Mouse (Mus musculus) heart, embryonic 10.5 days (tissue): ENCODE results near the gene 6030452D12Rik. TPM values are rescaled to one million over a fixed set of nuclear protein-coding genes. Genes with fewer than 3 reads are reported as not detected.

Source experiments
- DNase-seq: peaks from one replicate; pipeline ENCODE4 v3.0.0-alpha.2; 2017; ENCODE audit warnings: low spot score
- H3K27ac ChIP-seq: fragments of 300-500 bp; sonication (generic); 2 replicates; pipeline ENCODE4 v1.5.1; 2016; ENCODE audit warnings: mild to moderate bottlenecking
- H3K27me3 ChIP-seq: fragments of 300-500 bp; sonication (generic); 2 replicates; pipeline ENCODE4 v1.6.1; 2016; ENCODE audit warnings: mild to moderate bottlenecking; ENCODE audit not compliant: poor library complexity, insufficient read depth, severe bottlenecking
- H3K36me3 ChIP-seq: fragments of 300-500 bp; sonication (generic); 2 replicates; pipeline ENCODE4 v1.6.1; 2016; ENCODE audit warnings: mild to moderate bottlenecking, moderate library complexity
- H3K4me1 ChIP-seq: fragments of 300-500 bp; sonication (generic); 2 replicates; pipeline ENCODE4 v1.6.1; 2016; ENCODE audit warnings: mild to moderate bottlenecking
- H3K4me3 ChIP-seq: fragments of 300-500 bp; sonication (generic); 2 replicates; pipeline ENCODE4 v1.5.1; 2016; ENCODE audit warnings: mild to moderate bottlenecking, moderate library complexity
- H3K9me3 ChIP-seq: fragments of 300-500 bp; sonication (generic); 2 replicates; pipeline ENCODE4 v1.6.1; 2016; ENCODE audit warnings: mild to moderate bottlenecking, moderate library complexity
- WGBS: fragments of 180-500 bp; shearing (Covaris S2); methylation state at CpG from one replicate; pipeline ENCODE4 v1.1.7; 2016; 5-methylcytosine and 5-hydroxymethylcytosine counted together
- polyA plus RNA-seq: library from polyadenylated mRNA; unstranded; fragments of >200 nt; fragmentation: Nextera tagmentation; extraction: Ambion mirVana; gene quantifications from 2 replicates; pipeline ENCODE4 v1.2.1, GENCODE M21; 2016

Gene 6030452D12Rik
- not detected in 2 replicates for polyA plus RNA-seq

DNA sequence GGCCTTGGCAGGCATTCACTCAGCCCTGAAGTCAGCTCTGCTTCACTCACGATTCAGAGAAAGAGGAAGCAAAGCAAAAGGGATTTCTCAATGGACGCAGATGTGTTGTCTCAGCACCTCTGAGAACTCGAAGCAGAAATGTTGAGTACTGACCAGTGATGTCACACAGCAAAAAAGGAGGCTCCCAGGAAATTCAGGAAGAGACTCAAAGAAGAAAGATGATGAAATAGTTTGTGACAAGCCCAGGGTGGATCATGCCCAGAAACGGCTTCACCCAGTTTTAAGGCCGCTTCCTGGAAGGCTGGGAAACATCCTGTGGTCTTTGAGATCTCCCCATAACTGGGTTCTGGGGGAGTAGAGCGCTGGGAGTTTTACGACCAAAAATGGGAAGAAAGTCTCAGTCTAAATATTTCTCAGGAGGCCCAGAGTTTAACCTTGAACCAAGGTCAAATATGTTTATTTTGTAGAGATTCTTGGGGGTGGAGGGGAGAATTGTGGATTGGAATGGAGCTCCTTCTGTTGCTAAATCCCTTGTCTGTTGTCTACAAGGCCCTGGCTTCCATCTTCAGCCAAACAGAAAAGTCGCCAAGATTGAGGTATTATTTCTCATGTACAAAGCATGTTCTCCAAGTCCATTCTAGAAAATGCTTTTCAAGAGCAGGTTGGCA lies at the start of gene 6030452D12Rik:
Gene 6030452D12Rik, plus strand, starts transcription at position 505 of the 668 bp plus-strand sequence.
- H3K27ac ChIP-seq, result peak within 1 kb of the TSS; percentile 12; the same call in 1 of the 2 replicates
- no peak within 1 kb of the TSS for H3K4me3 ChIP-seq
- WGBS, result 80% methylated on average over 8 of the region's 8 CpGs
- no peak for DNase-seq
- H3K36me3 ChIP-seq, result no peaks in the 10 kb centered on the region
- H3K9me3 ChIP-seq, result no peaks in the 10 kb centered on the region
- H3K27me3 ChIP-seq, result no peaks in the 10 kb centered on the region
- H3K4me1 ChIP-seq, result 0 out of 2 replicates have a peak, but pooled peaks cover 5% of the 10 kb centered on the region

- Histone ChIP-seq H3K4me1 (peaks cover 3% of the 10 kb centered on the region; the same call in 1 of the 2 replicates), H3K36me3 (no peaks in the 10 kb centered on the region), H3K27me3 (no peaks in the 10 kb centered on the region), H3K27ac (0 out of 2 replicates have a peak overlapping the region, but pooled peaks have one; percentile 6), H3K4me3 (no peak overlapping the region), H3K9me3 (no peaks in the 10 kb centered on the region)
- no peak for DNase-seq
- WGBS, result 77% methylated on average over 6 of the region's 6 CpGs
Observed at GRCm38 (mm10) chr8:106451301-106452085, 48.8 kb upstream of the 6030452D12Rik start.

DNA sequence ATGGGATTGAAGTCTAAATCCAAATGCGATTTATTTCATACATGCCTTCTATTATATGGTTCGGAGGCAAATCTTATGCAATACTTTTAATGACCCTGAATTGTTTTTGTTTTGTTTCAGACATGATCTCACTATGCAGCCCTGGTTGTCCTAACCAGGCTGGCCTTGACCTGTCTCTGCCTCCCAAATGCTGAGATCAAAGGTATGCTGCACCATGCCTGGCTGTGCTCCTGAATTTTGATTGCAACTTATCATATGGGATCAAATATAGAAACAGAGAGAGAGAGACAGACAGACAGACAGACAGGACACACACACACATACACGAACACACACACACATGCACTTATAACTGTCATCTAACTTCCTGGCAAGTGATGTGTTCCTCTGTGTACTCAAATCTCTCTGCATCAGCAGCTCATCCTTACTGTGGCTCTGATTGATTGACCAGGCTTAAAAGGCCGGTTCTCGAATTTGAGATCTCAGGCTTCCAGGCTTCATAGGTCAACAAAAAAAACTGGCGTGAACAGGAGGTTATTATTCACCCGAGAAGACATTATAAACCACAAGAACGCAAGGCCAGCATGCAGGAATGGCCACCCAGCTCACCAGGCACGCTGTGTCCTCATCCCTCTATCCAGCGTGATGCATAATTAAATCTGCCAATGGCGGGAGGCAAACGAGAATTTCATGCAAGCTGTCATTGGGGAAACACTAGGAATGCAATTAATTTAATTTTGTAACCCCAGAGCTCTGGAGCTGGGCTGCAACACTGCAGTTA lies 47.4 kb upstream of the 6030452D12Rik start:
- Histone ChIP-seq H3K27ac (no peak overlapping the region), H3K36me3 (no peaks in the 10 kb centered on the region), H3K4me1 (peaks cover 3% of the 10 kb centered on the region; the same call in 1 of the 2 replicates), H3K9me3 (no peaks in the 10 kb centered on the region), H3K4me3 (no peak overlapping the region), H3K27me3 (no peaks in the 10 kb centered on the region)
- 79% methylated on average over 12 of the region's 12 CpGs for WGBS
- no peak for DNase-seq

- Histone ChIP-seq H3K27me3 (no peaks in the 10 kb centered on the region), H3K27ac (no peak overlapping the region), H3K4me1 (peaks cover 3% of the 10 kb centered on the region; the same call in 1 of the 2 replicates), H3K4me3 (no peak overlapping the region), H3K36me3 (no peaks in the 10 kb centered on the region), H3K9me3 (no peaks in the 10 kb centered on the region)
- WGBS, result 71% methylated on average over 11 of the region's 11 CpGs
- no peak for DNase-seq
Observed at GRCm38 (mm10) chr8:106454036-106454435, 46.3 kb upstream of the 6030452D12Rik start.

GRCm38 (mm10) chr8:106462131-106462530 lies 38.2 kb upstream of the 6030452D12Rik start:
- 46% methylated on average over 5 of the region's 5 CpGs for WGBS
- H3K27ac ChIP-seq, result peak overlapping the region; percentile 65

GRCm38 (mm10) chr8:106463795-106464194 lies 36.5 kb upstream of the 6030452D12Rik start:
- no peak overlapping the region for H3K4me3 ChIP-seq
- DNase-seq, result no peak
- no peak overlapping the region for H3K27ac ChIP-seq
- H3K27me3 ChIP-seq, result no peaks in the 10 kb centered on the region
- H3K36me3 ChIP-seq, result no peaks in the 10 kb centered on the region
- H3K4me1 ChIP-seq, result peaks cover 20% of the 10 kb centered on the region
- 45% methylated on average over 6 of the region's 6 CpGs for WGBS
- no peaks in the 10 kb centered on the region for H3K9me3 ChIP-seq

More at GRCm38 (mm10) chr8:106462131-106462530, 38.2 kb upstream of the 6030452D12Rik start:
- no peaks in the 10 kb centered on the region for H3K27me3 ChIP-seq
- H3K9me3 ChIP-seq, result no peaks in the 10 kb centered on the region
- H3K36me3 ChIP-seq, result no peaks in the 10 kb centered on the region
- peaks cover 20% of the 10 kb centered on the region for H3K4me1 ChIP-seq
- DNase-seq, result no peak
- no peak overlapping the region for H3K4me3 ChIP-seq

GRCm38 (mm10) chr8:106469485-106469884 lies 30.8 kb upstream of the 6030452D12Rik start:
- no peak for DNase-seq
- Histone ChIP-seq H3K27me3 (no peaks in the 10 kb centered on the region), H3K27ac (no peak overlapping the region), H3K4me3 (no peak overlapping the region), H3K9me3 (no peaks in the 10 kb centered on the region), H3K36me3 (no peaks in the 10 kb centered on the region), H3K4me1 (no peaks in the 10 kb centered on the region)
- WGBS, result 57% methylated on average over 7 of the region's 7 CpGs

DNA sequence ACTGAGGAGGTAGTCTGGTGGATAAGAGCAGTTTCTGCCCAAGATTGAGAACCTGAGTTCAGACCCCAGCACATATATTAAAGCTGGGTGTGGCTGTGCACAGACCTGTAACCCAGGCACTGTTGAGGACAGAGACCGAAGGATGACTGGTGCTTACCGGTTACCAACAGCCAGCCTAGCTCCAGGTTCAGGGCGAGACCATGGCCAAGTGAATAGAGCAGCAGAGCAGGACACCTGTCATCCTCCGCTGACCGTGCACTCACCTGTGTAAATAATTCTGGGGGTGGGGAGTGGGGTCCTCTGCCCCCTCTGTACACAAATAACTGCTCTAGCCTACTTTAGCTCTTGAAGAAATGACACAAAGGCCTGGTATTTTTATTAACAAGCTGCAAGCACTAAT lies 26.3 kb upstream of the 6030452D12Rik start:
- Histone ChIP-seq H3K9me3 (no peaks in the 10 kb centered on the region), H3K4me3 (no peak overlapping the region), H3K27me3 (no peaks in the 10 kb centered on the region), H3K4me1 (no peaks in the 10 kb centered on the region), H3K27ac (no peak overlapping the region), H3K36me3 (no peaks in the 10 kb centered on the region)
- no peak for DNase-seq
- 88% methylated on average over 5 of the region's 5 CpGs for WGBS

- DNase-seq, result no peak
- no peaks in the 10 kb centered on the region for H3K9me3 ChIP-seq
- H3K4me3 ChIP-seq, result no peak overlapping the region
- H3K27me3 ChIP-seq, result peaks cover 23% of the 10 kb centered on the region
- no peak overlapping the region for H3K27ac ChIP-seq
- peaks cover 26% of the 10 kb centered on the region for H3K4me1 ChIP-seq
- 96% methylated on average over 7 of the region's 7 CpGs for WGBS
- no peaks in the 10 kb centered on the region for H3K36me3 ChIP-seq
Observed at GRCm38 (mm10) chr8:106504241-106504640, 3.9 kb downstream of the 6030452D12Rik start.

GRCm38 (mm10) chr8:106505328-106505965 lies 5.1 kb downstream of the 6030452D12Rik start:
- Histone ChIP-seq H3K4me1 (peaks cover 27% of the 10 kb centered on the region), H3K9me3 (no peaks in the 10 kb centered on the region), H3K36me3 (no peaks in the 10 kb centered on the region), H3K4me3 (no peak overlapping the region), H3K27ac (no peak overlapping the region), H3K27me3 (peaks cover 31% of the 10 kb centered on the region)
- 55% methylated on average over 10 of the region's 10 CpGs for WGBS
- DNase-seq, result no peak

DNA sequence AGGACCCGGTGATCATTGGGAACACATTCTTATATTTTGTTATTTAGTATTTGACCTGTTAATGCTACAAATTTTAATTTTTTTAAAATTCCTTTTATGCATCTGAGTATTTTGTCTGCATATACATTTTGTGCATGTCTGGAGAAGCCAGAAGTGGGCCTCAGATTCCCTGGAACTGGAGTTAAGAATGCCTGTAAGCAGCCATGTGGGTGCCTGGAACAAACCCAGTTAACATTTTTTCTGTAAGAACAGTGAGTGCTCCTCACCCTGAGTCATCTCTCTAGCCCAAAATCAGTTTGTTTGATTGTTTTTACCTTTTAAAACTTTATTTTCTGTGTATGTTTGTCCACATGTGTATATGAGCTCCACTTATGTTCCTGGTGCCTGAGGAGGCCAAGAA lies 5.8 kb downstream of the 6030452D12Rik start:
- DNase-seq, result no peak
- H3K27me3 ChIP-seq, result peaks cover 38% of the 10 kb centered on the region
- no peaks in the 10 kb centered on the region for H3K36me3 ChIP-seq
- H3K4me1 ChIP-seq, result peaks cover 31% of the 10 kb centered on the region
- 92% methylated on average over 1 of the region's 1 CpGs for WGBS
- H3K27ac ChIP-seq, result no peak overlapping the region
- H3K4me3 ChIP-seq, result no peak overlapping the region
- H3K9me3 ChIP-seq, result no peaks in the 10 kb centered on the region

DNA sequence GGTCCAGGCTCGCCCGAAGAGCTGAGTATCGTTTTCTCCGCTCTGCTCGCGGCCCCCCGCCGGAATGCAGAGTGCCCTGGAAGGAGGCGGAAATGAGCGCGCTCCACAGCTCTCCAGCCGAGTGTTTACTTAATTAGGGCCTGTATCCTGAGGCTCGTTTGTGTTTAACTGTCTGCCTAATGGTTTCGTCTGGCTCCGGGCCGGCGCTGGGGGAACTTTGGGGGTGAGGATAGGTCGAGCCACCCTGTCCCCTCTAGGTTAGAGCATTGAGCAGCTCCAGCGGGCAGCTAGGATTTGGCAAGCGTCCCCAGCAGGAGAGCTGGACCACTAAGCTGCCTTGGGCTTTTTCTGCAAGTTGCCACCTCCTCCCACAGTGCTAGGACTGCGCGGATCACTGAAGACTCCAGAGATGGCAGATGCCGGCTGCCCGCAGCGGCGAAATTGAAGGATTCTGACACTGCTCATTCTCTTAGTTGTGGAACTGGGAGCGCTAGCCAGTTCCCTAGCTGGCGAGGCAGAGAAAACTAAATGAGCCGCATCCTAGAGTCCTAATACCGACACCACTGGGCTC lies 7.5 kb downstream of the 6030452D12Rik start:
- H3K27me3 ChIP-seq, result peaks cover 42% of the 10 kb centered on the region
- under 1% methylated on average over 30 of the region's 30 CpGs for WGBS
- H3K4me1 ChIP-seq, result peaks cover 45% of the 10 kb centered on the region
- no peaks in the 10 kb centered on the region for H3K9me3 ChIP-seq
- no peaks in the 10 kb centered on the region for H3K36me3 ChIP-seq
- peak; percentile 82 for DNase-seq
- H3K27ac ChIP-seq, result peak overlapping the region; percentile 87
- peak overlapping the region; percentile 62 for H3K4me3 ChIP-seq
